Mouse (Mus musculus) ovary, postnatal 10 days (tissue): ENCODE measurements around the gene Ctsw.

Experiments used
- DNase-seq: peaks from one replicate; pipeline ENCODE4 v3.0.0; 2022; ENCODE audit warnings: low spot score

Ctsw gene

DNA sequence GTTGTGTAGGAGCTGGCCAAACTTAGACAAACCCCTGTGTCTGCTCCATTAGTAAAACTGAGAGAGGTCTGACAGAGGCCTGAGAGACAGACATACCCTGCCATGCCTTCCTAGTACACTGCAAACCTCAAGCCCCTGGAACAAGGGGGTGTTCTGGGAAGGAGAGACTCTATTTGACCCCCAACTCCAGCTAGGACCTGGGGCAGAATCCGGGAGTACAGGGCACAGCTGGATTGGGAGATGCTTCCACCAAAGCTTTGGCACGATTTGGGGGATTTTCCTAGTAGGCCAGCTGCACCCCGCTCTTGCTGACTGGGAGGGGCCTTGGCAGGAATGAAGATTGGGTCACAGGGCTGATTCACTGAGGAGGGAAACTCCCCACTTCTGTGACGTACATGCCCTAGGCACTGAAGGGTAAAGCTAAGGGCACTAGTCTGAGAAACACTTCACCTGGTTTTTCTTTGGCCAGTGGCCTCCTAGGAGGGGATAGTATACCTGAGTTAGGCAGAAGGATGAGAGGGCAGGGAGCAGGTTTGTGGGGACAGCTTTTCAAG is 36.3 kb downstream of the Ctsw start:
- no peak for DNase-seq

DNA sequence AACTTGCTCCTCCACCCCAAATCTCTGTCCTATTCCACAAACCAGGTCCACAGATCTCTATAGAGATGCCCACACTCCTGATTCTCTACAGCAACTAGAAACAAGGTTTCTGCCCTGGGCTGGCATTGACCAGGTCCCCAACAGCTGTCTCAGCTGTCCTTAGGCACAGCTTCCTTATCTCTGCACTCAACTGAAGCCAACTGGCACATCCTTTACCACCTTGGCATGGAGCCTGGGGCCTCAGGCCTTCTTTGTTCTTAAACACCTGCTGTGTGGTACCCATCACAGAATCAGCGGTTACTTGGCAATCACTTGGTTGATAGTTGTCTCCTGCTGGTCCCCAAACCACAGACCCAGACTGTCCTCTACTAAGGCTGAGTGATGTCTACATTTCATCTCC is 37.9 kb downstream of the Ctsw start:
- no peak for DNase-seq

DNA sequence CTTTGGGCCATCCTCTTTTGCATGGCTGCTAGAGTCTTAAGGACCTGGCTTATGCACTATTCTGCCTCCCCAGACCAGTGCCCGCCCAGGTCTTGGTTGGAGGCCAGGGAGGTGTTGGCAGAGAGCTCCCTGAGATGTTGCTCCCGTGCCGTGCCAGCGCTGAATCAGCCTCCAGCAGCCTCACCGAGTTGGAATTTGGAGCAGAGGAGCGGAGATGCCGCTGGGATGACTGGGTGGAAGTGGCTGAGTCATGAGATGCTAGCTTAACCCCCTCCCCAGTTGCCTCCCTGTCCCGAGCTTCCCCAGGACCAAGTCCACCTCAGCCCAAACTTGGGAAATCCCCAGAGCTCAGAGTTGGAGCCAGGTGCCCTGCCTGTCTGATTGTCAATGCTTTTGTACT is 38.5 kb downstream of the Ctsw start:
- DNase-seq: no peak

DNA sequence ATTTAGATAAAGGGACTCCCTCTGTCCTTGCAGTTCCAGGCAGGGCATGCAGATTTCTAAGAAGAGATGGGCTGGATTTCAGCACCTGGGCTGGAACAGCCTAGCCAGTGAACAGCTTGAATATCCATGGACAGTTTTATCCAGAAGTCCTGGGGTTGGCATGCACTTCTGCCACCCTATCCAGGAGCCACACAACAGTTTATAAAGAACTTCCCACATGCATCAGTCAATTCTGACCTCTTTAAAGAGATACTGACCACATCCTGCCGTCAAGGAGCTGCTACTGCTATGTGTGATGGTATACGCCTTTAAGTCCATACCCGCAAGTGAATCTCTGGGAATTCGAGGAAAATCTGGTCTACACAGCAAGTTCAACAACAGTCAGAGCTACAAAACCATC is 39.1 kb downstream of the Ctsw start:
- no peak for DNase-seq

DNA sequence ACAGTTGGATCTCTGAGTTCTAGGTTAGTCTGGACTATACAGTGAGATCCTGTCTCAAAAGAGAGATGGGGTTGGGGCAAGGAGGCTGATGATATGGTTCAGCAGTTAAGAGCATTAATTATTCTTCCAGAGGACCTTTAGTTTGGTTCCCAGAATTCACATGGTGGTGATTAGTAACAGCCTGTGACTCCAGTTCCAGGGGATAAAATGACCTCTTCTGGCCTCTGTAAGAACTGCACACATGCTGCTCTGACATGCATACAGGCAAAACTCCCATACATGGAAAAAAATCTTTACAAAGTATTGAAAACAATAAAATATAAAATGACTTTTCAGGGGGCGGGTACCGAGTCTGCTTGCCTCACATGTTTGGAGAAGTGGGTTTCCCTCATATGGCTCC is 40.2 kb downstream of the Ctsw start:
- no peak for DNase-seq

- no peak for DNase-seq
Observed at GRCm38 (mm10) chr19:5426640-5427290, 41.5 kb downstream of the Ctsw start.

GRCm38 (mm10) chr19:5425906-5426565 is 42.3 kb downstream of the Ctsw start:
- DNase-seq: no peak

DNA sequence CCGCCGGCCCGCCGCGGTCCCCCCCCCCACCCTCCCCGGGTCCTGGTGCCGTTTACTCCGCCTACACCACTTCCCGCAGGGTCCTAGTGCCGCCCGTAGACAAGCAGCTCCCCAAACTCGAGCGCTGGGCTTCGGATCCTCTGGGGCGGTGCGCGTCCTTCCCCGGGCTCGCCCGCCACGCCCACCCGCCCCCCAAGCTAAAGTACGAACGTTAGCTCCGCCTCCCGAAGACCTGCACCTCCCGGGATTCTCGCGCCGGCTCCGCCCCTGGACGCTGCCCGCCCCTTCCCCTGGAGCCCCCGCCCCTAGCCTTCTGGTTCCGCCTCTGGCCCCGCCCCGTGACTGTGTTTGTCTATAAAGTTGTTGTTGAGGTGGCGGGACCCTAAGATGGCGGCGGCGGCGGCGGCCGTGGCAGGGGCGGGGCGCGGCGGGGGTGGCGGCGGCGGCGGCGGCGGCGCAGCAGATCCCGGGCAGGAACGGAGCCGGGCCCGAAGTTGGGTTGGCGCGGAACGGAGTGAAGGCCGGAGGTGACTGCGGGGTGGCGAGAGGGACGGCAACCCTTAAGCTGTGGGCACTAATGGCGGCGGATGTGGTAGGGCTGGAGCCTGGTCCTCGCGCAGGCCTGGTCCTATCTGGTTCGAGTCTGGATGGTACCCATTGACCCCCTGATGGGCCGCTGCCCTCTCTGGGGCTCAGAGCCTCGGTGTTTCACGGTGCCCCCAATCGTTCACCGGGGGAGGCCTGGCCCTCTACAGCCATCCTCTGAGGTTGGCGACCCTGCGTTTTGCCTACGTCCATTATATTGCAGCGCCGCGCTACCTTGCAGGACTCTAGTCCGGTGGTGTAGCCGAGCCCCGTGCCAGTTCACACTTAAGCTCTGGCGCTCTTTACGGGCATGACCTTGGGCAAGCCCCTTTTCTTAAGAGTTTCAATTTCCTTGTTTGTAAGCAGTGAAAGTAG is 43.2 kb downstream of the Ctsw start, which contains the start of the genes Drap1 and AI837181:
Gene Drap1 (minus strand): TSS at position 198 of the 960 bp plus-strand sequence.
Gene AI837181 (plus strand): TSS at position 363 of the 960 bp plus-strand sequence.
- DNase-seq: peak; percentile 88

- peak; percentile 54 for DNase-seq
Observed at GRCm38 (mm10) chr19:5424092-5424781, 44.1 kb downstream of the Ctsw start.

- DNase-seq: no peak
Observed at GRCm38 (mm10) chr19:5423561-5423960, 44.7 kb downstream of the Ctsw start.

- no peak for DNase-seq
Observed at GRCm38 (mm10) chr19:5422895-5423443, 45.3 kb downstream of the Ctsw start.

DNA sequence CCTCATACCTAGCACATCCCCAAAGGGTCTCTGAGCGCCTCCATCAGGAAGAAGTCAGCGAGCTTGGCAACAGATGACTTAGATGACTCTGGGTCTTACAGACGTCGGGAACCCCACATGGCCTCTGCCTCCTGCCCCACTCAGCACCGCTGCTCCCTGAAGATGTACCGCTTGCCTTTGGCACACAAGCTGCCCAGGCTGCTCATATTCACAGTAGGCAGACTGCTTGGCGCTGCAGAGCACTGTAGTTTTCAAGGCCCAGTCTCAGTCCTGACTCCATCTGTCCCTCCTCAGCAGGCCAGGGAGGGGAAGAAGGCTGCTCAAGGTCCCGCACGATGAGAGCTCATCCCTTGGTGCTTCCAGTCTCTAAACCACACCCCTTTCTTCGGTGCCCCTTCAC is 46.0 kb downstream of the Ctsw start:
- DNase-seq: no peak

- no peak for DNase-seq
Observed at GRCm38 (mm10) chr19:5421784-5422183, 46.5 kb downstream of the Ctsw start.

DNA sequence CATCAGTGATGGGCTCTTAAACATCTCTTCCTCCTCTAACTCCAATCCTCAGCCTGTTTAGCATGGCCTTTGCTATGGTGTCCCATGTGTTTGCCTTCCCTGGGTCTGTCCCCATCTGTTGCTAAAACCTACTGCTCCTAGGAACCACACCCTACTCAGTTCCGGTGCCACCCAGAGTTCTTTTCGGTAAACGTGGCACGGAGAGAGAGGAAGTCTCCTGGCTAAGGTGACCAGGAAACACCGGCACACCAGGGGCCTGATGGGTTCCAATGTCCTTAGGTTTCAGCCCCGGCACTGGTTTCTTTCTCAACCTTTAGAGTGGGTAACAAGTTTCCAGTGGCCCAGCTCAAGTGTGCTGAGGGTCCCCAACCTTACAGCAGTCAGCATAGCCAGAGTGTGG is 47.7 kb downstream of the Ctsw start:
- DNase-seq: no peak

DNA sequence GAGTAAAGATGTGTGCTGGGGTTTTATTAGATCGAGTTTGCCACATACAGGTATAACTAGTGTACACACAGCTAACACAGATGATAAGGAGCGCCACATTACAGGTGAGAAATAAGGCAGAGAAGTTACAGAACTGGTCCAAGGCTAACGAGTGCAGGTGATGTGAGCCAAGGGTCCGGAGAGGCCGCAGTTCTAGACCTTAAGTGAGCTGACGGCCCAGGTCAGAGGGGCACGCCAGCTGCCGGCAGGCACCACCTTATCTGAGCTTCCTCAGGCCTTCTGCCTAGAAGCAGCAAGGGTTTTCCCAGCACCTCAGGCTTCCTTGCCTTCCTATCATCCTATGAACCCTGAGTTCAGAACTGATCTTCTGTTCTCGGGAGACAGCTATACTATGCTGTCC is 48.7 kb downstream of the Ctsw start:
- DNase-seq: no peak

DNA sequence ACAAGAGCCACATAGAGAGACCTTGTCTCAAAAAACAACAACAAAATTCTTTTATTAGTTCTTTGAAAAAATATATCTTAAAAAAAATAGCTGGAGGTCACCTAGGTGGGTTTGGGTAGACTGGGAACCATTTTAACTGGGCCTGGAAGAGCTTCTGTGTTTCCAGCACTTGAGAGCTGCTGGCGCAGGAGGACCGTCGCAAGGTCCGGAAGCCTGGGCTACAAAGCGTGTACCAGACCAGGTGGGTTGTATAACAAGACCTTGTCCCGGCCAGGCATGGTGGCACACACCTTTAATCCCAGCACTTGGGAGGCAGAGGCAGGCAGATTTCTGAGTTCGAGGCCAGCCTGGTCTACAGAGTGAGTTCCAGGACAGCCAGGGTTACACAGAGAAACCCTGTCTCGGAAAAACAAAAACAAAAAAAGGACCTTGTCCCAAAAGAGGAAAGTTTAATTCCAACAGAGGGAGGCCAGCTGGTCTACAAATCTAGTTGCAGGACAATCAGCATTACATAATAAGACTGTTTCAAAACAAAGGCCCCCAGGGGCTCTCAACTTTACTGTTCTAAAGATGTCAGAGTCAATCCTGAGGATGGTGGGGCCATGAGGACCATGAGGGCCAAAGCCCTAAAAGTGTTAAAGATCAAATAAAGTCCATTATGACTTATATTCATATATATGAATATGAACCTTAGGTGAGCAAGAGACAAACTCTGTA is 49.4 kb downstream of the Ctsw start:
- no peak for DNase-seq
